ENCODE assay signal across 8 mouse cellular contexts in genomic region chr4:126620349-126620874, GRCm38 (mm10). TPM values are rescaled to one million over a fixed set of nuclear protein-coding genes. Genes with fewer than 3 reads are reported as not detected.
DNase-seq lines count a peak whose midpoint lies in the region; ATAC-seq and TF ChIP-seq lines count a peak whose summit lies in the region.

No protein-coding gene starts in this region.

- H3K9ac ChIP-seq in lung, embryonic 14.5 days, result peak overlapping the region; percentile 50
- H3K9ac ChIP-seq in forebrain, embryonic 14.5 days (ENCODE audit: low read length), result peak overlapping the region; percentile 56
- H3K9ac ChIP-seq in limb, embryonic 13.5 days, result peak overlapping the region; percentile 67
- H3K9ac ChIP-seq in stomach, embryonic 14.5 days (replicated peaks; ENCODE audit: low read depth, low read length), result 0 out of 2 replicates have a peak overlapping the region, but pooled peaks have one; percentile 30

- no peaks in the 10 kb centered on the region for H3K4me1 ChIP-seq in lung, embryonic 14.5 days (ENCODE audit: insufficient read depth)
- no peaks in the 10 kb centered on the region for H3K4me1 ChIP-seq in forebrain, embryonic 14.5 days (ENCODE audit: control insufficient read depth, insufficient read depth, low read length)
- H3K4me1 ChIP-seq in limb, embryonic 13.5 days, result peaks cover 15% of the 10 kb centered on the region
- no peaks in the 10 kb centered on the region; the same call in 1 of the 2 replicates for H3K4me1 ChIP-seq in stomach, embryonic 14.5 days (ENCODE audit: control insufficient read depth, insufficient read depth, low read length)

- peak overlapping the region; percentile 65 for H3K4me2 ChIP-seq in lung, embryonic 14.5 days
- H3K4me2 ChIP-seq in forebrain, embryonic 14.5 days (ENCODE audit: low read length), result peak overlapping the region; percentile 43
- H3K4me2 ChIP-seq in limb, embryonic 13.5 days (replicated peaks), result peak overlapping the region; percentile 76
- peak overlapping the region; percentile 58 for H3K4me2 ChIP-seq in stomach, embryonic 14.5 days (replicated peaks; ENCODE audit: low read depth, low read length)

- DNase-seq in lung, embryonic 14.5 days, result no peak
- no peak for DNase-seq in lung, adult 18-20 months
- DNase-seq in forebrain, embryonic 14.5 days (ENCODE audit: low spot score), result peak; percentile 13
- no peak for DNase-seq in layer of hippocampus, adult 18-20 months (ENCODE audit: low spot score in 2 of 2)
- no peak for DNase-seq in frontal cortex, postnatal 25 days (ENCODE audit: low spot score in 2 of 2)

- peaks cover 23% of the 10 kb centered on the region; the same call in 1 of the 2 replicates for H3K27me3 ChIP-seq in lung, embryonic 14.5 days (ENCODE audit: insufficient read depth, low read length)
- H3K27me3 ChIP-seq in forebrain, embryonic 14.5 days (replicated peaks; ENCODE audit: control insufficient read depth, insufficient read depth, low read length), result no peaks in the 10 kb centered on the region
- H3K27me3 ChIP-seq in limb, embryonic 13.5 days, result no peaks in the 10 kb centered on the region
- 0 out of 2 replicates have a peak, but pooled peaks cover 3% of the 10 kb centered on the region for H3K27me3 ChIP-seq in stomach, embryonic 14.5 days (ENCODE audit: control insufficient read depth, insufficient read depth, low read length)

- no peaks in the 10 kb centered on the region for H3K9me3 ChIP-seq in lung, embryonic 14.5 days (ENCODE audit: low read depth, low read length)
- H3K9me3 ChIP-seq in forebrain, embryonic 14.5 days (replicated peaks; ENCODE audit: control insufficient read depth, low read length), result no peaks in the 10 kb centered on the region; the same call in 1 of the 2 replicates
- no peaks in the 10 kb centered on the region for H3K9me3 ChIP-seq in limb, embryonic 13.5 days
- no peaks in the 10 kb centered on the region for H3K9me3 ChIP-seq in stomach, embryonic 14.5 days (ENCODE audit: control insufficient read depth, low read depth, low read length)

- peak overlapping the region; percentile 31 for H3K4me3 ChIP-seq in lung, embryonic 14.5 days (ENCODE audit: low read depth, low read length)
- peak overlapping the region; percentile 20 for H3K4me3 ChIP-seq in forebrain, embryonic 14.5 days (ENCODE audit: low read depth, low read length)
- peak overlapping the region; percentile 42 for H3K4me3 ChIP-seq in limb, embryonic 13.5 days
- H3K4me3 ChIP-seq in stomach, embryonic 14.5 days (ENCODE audit: low read depth, low read length), result peak overlapping the region; percentile 28

- WGBS in lung, embryonic 14.5 days, result 24% methylated on average over 13 of the region's 13 CpGs
- WGBS in forebrain, embryonic 14.5 days, result 19% methylated on average over 13 of the region's 13 CpGs
- WGBS in limb, embryonic 13.5 days, result 29% methylated on average over 13 of the region's 13 CpGs
- 21% methylated on average over 13 of the region's 13 CpGs for WGBS in stomach, embryonic 14.5 days

- no peak overlapping the region for H3K27ac ChIP-seq in lung, embryonic 14.5 days (ENCODE audit: low read depth)
- H3K27ac ChIP-seq in forebrain, embryonic 14.5 days (ENCODE audit: low read depth, low read length), result peak overlapping the region; percentile 27; the same call in 1 of the 2 replicates
- H3K27ac ChIP-seq in limb, embryonic 13.5 days, result no peak overlapping the region; the same call in 1 of the 2 replicates
- no peak overlapping the region for H3K27ac ChIP-seq in stomach, embryonic 14.5 days (ENCODE audit: low read length)

- H3K36me3 ChIP-seq in lung, embryonic 14.5 days (ENCODE audit: insufficient read depth), result no peaks in the 10 kb centered on the region
- H3K36me3 ChIP-seq in forebrain, embryonic 14.5 days (ENCODE audit: control insufficient read depth, insufficient read depth, low read length), result no peaks in the 10 kb centered on the region
- H3K36me3 ChIP-seq in limb, embryonic 13.5 days, result no peaks in the 10 kb centered on the region
- H3K36me3 ChIP-seq in stomach, embryonic 14.5 days (ENCODE audit: control insufficient read depth, insufficient read depth, low read length), result no peaks in the 10 kb centered on the region

- no peak for TF ChIP-seq CTCF in lung, embryonic 14.5 days (IDR thresholded peaks at IDR 0.05; ENCODE audit: low read depth)

- ATAC-seq in lung, embryonic 14.5 days (ENCODE audit: insufficient read depth), result no peak
- peak; percentile 23; the same call in 1 of the 2 replicates for ATAC-seq in forebrain, embryonic 14.5 days
- no peak for ATAC-seq in limb, embryonic 13.5 days (ENCODE audit: low FRiP score, low read depth)
- no peak for ATAC-seq in stomach, embryonic 14.5 days (ENCODE audit: insufficient number of reproducible peaks, insufficient read depth, low FRiP score, low read depth)
- no peak for ATAC-seq in cerebellum, adult (ENCODE audit: insufficient number of reproducible peaks, low FRiP score, low TSS enrichment)

RNA-seq across cellular contexts. Expression of gene 5730409E04Rik, which starts 10.8 kb away (rescaled TPM):
- polyA plus RNA-seq in lung, embryonic 14.5 days (2014; fragmentation: Nextera tagmentation; extraction: Ambion mirVana), result 2.7 and 3.2 TPM in 2 replicates
- 3.4 and 4.1 TPM in 2 replicates for polyA plus RNA-seq in forebrain, embryonic 14.5 days (2014; fragmentation: Nextera tagmentation; extraction: Ambion mirVana)
- 4.6 and 4.7 TPM in 2 replicates for polyA plus RNA-seq in limb, embryonic 13.5 days (2015; fragmentation: Nextera tagmentation; extraction: Ambion mirVana)
- polyA plus RNA-seq in stomach, embryonic 14.5 days (2014; fragmentation: Nextera tagmentation; extraction: Ambion mirVana), result 3.5 and 4.3 TPM in 2 replicates
- 10 to 100 TPM; 70.4 to 71.1 TPM for total RNA-seq in layer of hippocampus, adult 18-20 months (2021)

RNA-seq across cellular contexts. Expression of gene Psmb2, which starts 57.0 kb away (rescaled TPM):
- 510 and 528 TPM in 2 replicates for polyA plus RNA-seq in lung, embryonic 14.5 days (2014; fragmentation: Nextera tagmentation; extraction: Ambion mirVana)
- 501 and 584 TPM in 2 replicates for polyA plus RNA-seq in forebrain, embryonic 14.5 days (2014; fragmentation: Nextera tagmentation; extraction: Ambion mirVana)
- 501 and 520 TPM in 2 replicates for polyA plus RNA-seq in limb, embryonic 13.5 days (2015; fragmentation: Nextera tagmentation; extraction: Ambion mirVana)
- polyA plus RNA-seq in stomach, embryonic 14.5 days (2014; fragmentation: Nextera tagmentation; extraction: Ambion mirVana), result 461 and 487 TPM in 2 replicates
- 100 to 1,000 TPM; 100 to 115 TPM for total RNA-seq in layer of hippocampus, adult 18-20 months (2021)
